Mouse (Mus musculus) brown adipose tissue, adult 24 weeks (tissue): Measurements from ENCODE around the gene Tdgf1. TPM values are rescaled to one million over a fixed set of nuclear protein-coding genes. Genes with fewer than 3 reads are reported as not detected.

Experiments
- polyA plus RNA-seq: library from polyadenylated mRNA; stranded (reverse); fragments of >200 nt; gene quantifications from 2 replicates; pipeline ENCODE4 v1.2.4, GENCODE M21; 2012; ENCODE audit not compliant: missing spikeins, insufficient read depth, insufficient read length

The Tdgf1 gene
- polyA plus RNA-seq, 1 experiment = not detected

Other genes with a start within 250 kb of the Tdgf1 start
- 17.2 and 23.5 TPM in 2 replicates for gene Myl3, start 204.3 kb downstream of the Tdgf1 start, polyA plus RNA-seq
- 23.3 and 25.4 TPM in 2 replicates for gene Pth1r, start 199.0 kb downstream of the Tdgf1 start, polyA plus RNA-seq
- not detected in 2 replicates for gene Prss42, start 148.0 kb downstream of the Tdgf1 start, polyA plus RNA-seq
- not detected in 2 replicates for gene Prss44, start 132.2 kb downstream of the Tdgf1 start, polyA plus RNA-seq
- not detected in 2 replicates for gene Prss43, start 119.5 kb downstream of the Tdgf1 start, polyA plus RNA-seq
- not detected in 2 replicates for gene Prss45, start 111.6 kb downstream of the Tdgf1 start, polyA plus RNA-seq
- not detected in 2 replicates for gene Prss46, start 101.7 kb downstream of the Tdgf1 start, polyA plus RNA-seq
- gene Prss50, start 88.2 kb downstream of the Tdgf1 start, polyA plus RNA-seq = not detected in 2 replicates
- gene Als2cl, start 66.3 kb downstream of the Tdgf1 start, polyA plus RNA-seq = 5.7 and 9.0 TPM in 2 replicates
- 1.5 and 1.8 TPM in 2 replicates for gene Tmie, start 66.0 kb downstream of the Tdgf1 start, polyA plus RNA-seq
- not detected in 2 replicates for gene Fam240a, start 29.3 kb downstream of the Tdgf1 start, polyA plus RNA-seq
- gene Lrrc2, start 5.4 kb upstream of the Tdgf1 start, polyA plus RNA-seq = 0.88 TPM in 1 of 2 replicates, not detected in the other
- 2.2 and 3.3 TPM in 2 replicates for gene Rtp3, start 44.4 kb upstream of the Tdgf1 start, polyA plus RNA-seq
- not detected in 2 replicates for gene Ltf, start 73.1 kb upstream of the Tdgf1 start, polyA plus RNA-seq
- gene Ccrl2, start 111.4 kb upstream of the Tdgf1 start, polyA plus RNA-seq = 1.3 and 1.6 TPM in 2 replicates
- 36.9 and 43.5 TPM in 2 replicates for gene Lrrfip2, start 171.4 kb upstream of the Tdgf1 start, polyA plus RNA-seq